Comparison of ENCODE assay signal across 9 mouse cellular contexts in genomic region chr11:121369622-121370021, GRCm38 (mm10). TPM values are rescaled to one million over a fixed set of nuclear protein-coding genes. Genes with fewer than 3 reads are reported as not detected.
DNase-seq lines count a peak whose midpoint lies in the region; ATAC-seq and TF ChIP-seq lines count a peak whose summit lies in the region.
"Had no signal": no experiment of that assay in that cellular context is flagged by ENCODE, and none has a peak within 500 bp of the region (broad histone marks: within the 10 kb centered on the region; RNA-seq: fewer than 3 reads in every experiment).

No protein-coding gene starts in this region.

- WGBS in kidney, embryonic 16.5 days = 54% methylated on average over 6 of the region's 6 CpGs
- WGBS in lung, postnatal 0 days = 63% methylated on average over 6 of the region's 6 CpGs

- ATAC-seq in kidney, embryonic 16.5 days (ENCODE audit: low FRiP score, low TSS enrichment) = no peak
- no peak for ATAC-seq in G1E (ENCODE audit: extremely low read depth, insufficient number of reproducible peaks, low FRiP score, poor library complexity, severe bottlenecking)
- ATAC-seq in lung, postnatal 0 days = no peak

- peak; percentile 16 to 36 for DNase-seq in adrenal gland, adult 18-20 months (ENCODE audit: low spot score in 2 of 2)
- no peak for DNase-seq in adrenal gland, adult 8-10 months
- peak; percentile 15 to 58 for DNase-seq in kidney, adult 8-10 months
- no peak for DNase-seq in G1E (ENCODE audit: low spot score)
- DNase-seq in embryo, embryonic 11 days = peak; percentile 36
- no peak for DNase-seq in lung, postnatal 0 days (ENCODE audit: low spot score)
- peak; percentile 51 for DNase-seq in thymus, postnatal 25 days

- H3K4me1 ChIP-seq in kidney, embryonic 16.5 days (ENCODE audit: insufficient read depth, low read length) = no peaks in the 10 kb centered on the region
- H3K4me1 ChIP-seq in G1E (ENCODE audit: insufficient read depth, low read depth, low read length) = peaks cover 4% of the 10 kb centered on the region
- no peaks in the 10 kb centered on the region for H3K4me1 ChIP-seq in lung, postnatal 0 days (ENCODE audit: insufficient read depth, low read depth, low read length)

- no peak overlapping the region for H3K27ac ChIP-seq in kidney, embryonic 16.5 days (ENCODE audit: low read length)
- no peak overlapping the region for H3K27ac ChIP-seq in lung, postnatal 0 days (ENCODE audit: low read length)
- H3K27ac ChIP-seq: macrophage had no signal

- H3K36me3 ChIP-seq in kidney, embryonic 16.5 days (ENCODE audit: insufficient read depth, low read length) = no peaks in the 10 kb centered on the region
- H3K36me3 ChIP-seq in G1E (replicated peaks) = no peaks in the 10 kb centered on the region
- H3K36me3 ChIP-seq in lung, postnatal 0 days (ENCODE audit: insufficient read depth, low read length) = no peaks in the 10 kb centered on the region

- no peaks in the 10 kb centered on the region for H3K9me3 ChIP-seq in kidney, embryonic 16.5 days (ENCODE audit: low read length)
- H3K9me3 ChIP-seq in G1E (replicated peaks) = no peaks in the 10 kb centered on the region
- no peaks in the 10 kb centered on the region for H3K9me3 ChIP-seq in lung, postnatal 0 days (ENCODE audit: low read length)

- TF ChIP-seq CTCF in G1E (IDR thresholded peaks at IDR 0.05; ENCODE audit: low read depth, low read length) = peak; percentile 47
- TF ChIP-seq CTCF in lung, postnatal 0 days (IDR thresholded peaks at IDR 0.05) = peak; percentile 63

- H3K9ac ChIP-seq in kidney, embryonic 16.5 days (replicated peaks; ENCODE audit: low read length) = no peak overlapping the region
- H3K9ac ChIP-seq in lung, postnatal 0 days (replicated peaks; ENCODE audit: low read depth) = no peak overlapping the region

- TF ChIP-seq EP300 in lung, postnatal 0 days (IDR thresholded peaks at IDR 0.05) = no peak

- no peaks in the 10 kb centered on the region for H3K27me3 ChIP-seq in kidney, embryonic 16.5 days (ENCODE audit: insufficient read depth, low read length)
- H3K27me3 ChIP-seq in G1E (ENCODE audit: insufficient read depth, low read length) = peaks cover 22% of the 10 kb centered on the region
- H3K27me3 ChIP-seq in lung, postnatal 0 days (replicated peaks; ENCODE audit: insufficient read depth, low read length) = no peaks in the 10 kb centered on the region

- no peak overlapping the region for H3K4me3 ChIP-seq in kidney, embryonic 16.5 days (ENCODE audit: low read length)
- no peak overlapping the region for H3K4me3 ChIP-seq in G1E (ENCODE audit: low read depth, low read length)
- no peak overlapping the region for H3K4me3 ChIP-seq in lung, postnatal 0 days (ENCODE audit: low read depth, low read length)

- no peak overlapping the region for H3K4me2 ChIP-seq in kidney, embryonic 16.5 days (replicated peaks; ENCODE audit: low read depth, low read length)
- no peak overlapping the region for H3K4me2 ChIP-seq in lung, postnatal 0 days (replicated peaks; ENCODE audit: low read depth, low read length)

RNA-seq across cellular contexts. Expression of gene Wdr45b, which starts 15.4 kb away (rescaled TPM):
- 10 to 100 TPM; 58.3 to 60.6 TPM for total RNA-seq in adrenal gland, adult 18-20 months (2021)
- 10 to 100 TPM; 53.6 to 63.4 (median 58.4) TPM for total RNA-seq in adrenal gland, adult 8-10 months (2022)
- polyA plus RNA-seq in kidney, embryonic 16.5 days (2015; fragmentation: Nextera tagmentation; extraction: Ambion mirVana) = 105 and 107 TPM in 2 replicates
- 46.7 and 67.2 TPM in 2 replicates for total RNA-seq in G1E (2014; fragmentation: Nextera tagmentation)
- total RNA-seq in G1E (2017) = 36.9 and 42.0 TPM in 2 replicates
- polyA plus RNA-seq in G1E (2012) = 12.9 and 19.7 TPM in 2 replicates
- 62.2 and 63.0 TPM in 2 replicates for polyA plus RNA-seq in lung, postnatal 0 days (2015; fragmentation: Nextera tagmentation; extraction: Ambion mirVana)

RNA-seq across cellular contexts. Expression of gene Rab40b, which starts 18.4 kb away (rescaled TPM):
- total RNA-seq in adrenal gland, adult 18-20 months (2021) = 1 to 10 TPM; 5.4 to 6.0 TPM
- total RNA-seq in adrenal gland, adult 8-10 months (2022) = 1 to 10 TPM; 7.6 to 9.6 (median 8.6) TPM
- 5.6 and 5.7 TPM in 2 replicates for polyA plus RNA-seq in kidney, embryonic 16.5 days (2015; fragmentation: Nextera tagmentation; extraction: Ambion mirVana)
- total RNA-seq in G1E (2014; fragmentation: Nextera tagmentation) = not detected in 2 replicates
- total RNA-seq in G1E (2017) = 0.46 TPM in 1 of 2 replicates, not detected in the other
- polyA plus RNA-seq in G1E (2012) = not detected in 2 replicates
- polyA plus RNA-seq in lung, postnatal 0 days (2015; fragmentation: Nextera tagmentation; extraction: Ambion mirVana) = 4.0 and 5.6 TPM in 2 replicates
- polyA plus RNA-seq: macrophage had no signal

RNA-seq across cellular contexts. Expression of gene Fn3krp, which starts 51.6 kb away (rescaled TPM):
- 10 to 100 TPM; 17.3 to 21.8 TPM for total RNA-seq in adrenal gland, adult 18-20 months (2021)
- total RNA-seq in adrenal gland, adult 8-10 months (2022) = 10 to 100 TPM; 19.1 to 27.6 (median 21.9) TPM
- polyA plus RNA-seq in kidney, embryonic 16.5 days (2015; fragmentation: Nextera tagmentation; extraction: Ambion mirVana) = 8.9 and 11.5 TPM in 2 replicates
- total RNA-seq in G1E (2014; fragmentation: Nextera tagmentation) = 15.4 and 21.1 TPM in 2 replicates
- 11.6 and 12.1 TPM in 2 replicates for total RNA-seq in G1E (2017)
- 2.5 and 3.1 TPM in 2 replicates for polyA plus RNA-seq in G1E (2012)
- polyA plus RNA-seq in lung, postnatal 0 days (2015; fragmentation: Nextera tagmentation; extraction: Ambion mirVana) = 5.8 and 6.1 TPM in 2 replicates

Comparison
In these comparisons a context has a peak if more than half of its experiments do, and no peak if none do; other contexts are left out.
1. DNase-seq: peak in adrenal gland, adult 18-20 months (2 of 2), kidney, adult 8-10 months (2 of 2), embryo, embryonic 11 days (single experiment) and thymus, postnatal 25 days (single experiment); none in adrenal gland, adult 8-10 months (single experiment), G1E (single experiment) and lung, postnatal 0 days (single experiment).
2. RNA of gene Rab40b, which starts 18.4 kb away (total RNA-seq): 7.6 to 9.6 TPM in adrenal gland, adult 8-10 months and 5.4 to 6.0 TPM in adrenal gland, adult 18-20 months; 0.46 TPM in G1E; every median in the first group is over 4 times any median in the second.